Mouse (Mus musculus): ENCODE measurements around the gene Ahdc1. TPM values are rescaled to one million over a fixed set of nuclear protein-coding genes. Genes with fewer than 3 reads are reported as not detected.
"Not testable (repeated sequence)": the region's sequence is repeated elsewhere in the genome, so short reads cannot be mapped to it uniquely, and the experiment has no call there.

Gene Ahdc1
- total RNA-seq, 2 experiments from 2014 or later = 108 to 121 TPM

- no peak for DNase-seq (ENCODE audit: low spot score in 2 of 2)
Measured at GRCm38 (mm10) chr4:132988581-132989355, 22.3 kb upstream of the Ahdc1 start.

- no peak for DNase-seq (ENCODE audit: low spot score in 2 of 2)
Measured at GRCm38 (mm10) chr4:132993553-132993952, 17.5 kb upstream of the Ahdc1 start.

GRCm38 (mm10) chr4:132997469-132998237 is 13.4 kb upstream of the Ahdc1 start:
- no peak for DNase-seq (ENCODE audit: low spot score in 2 of 2)

GRCm38 (mm10) chr4:133002896-133003295 is 8.2 kb upstream of the Ahdc1 start:
- no peak for DNase-seq (ENCODE audit: low spot score in 2 of 2)

GRCm38 (mm10) chr4:133003316-133004018 is 7.6 kb upstream of the Ahdc1 start:
- no peak for DNase-seq (ENCODE audit: low spot score in 2 of 2)

- peak; percentile 64 to 83 for DNase-seq (ENCODE audit: low spot score in 2 of 2)
Measured at GRCm38 (mm10) chr4:133005233-133005632, 5.8 kb upstream of the Ahdc1 start.

GRCm38 (mm10) chr4:133005885-133006451 is 5.1 kb upstream of the Ahdc1 start:
- not testable (repeated sequence) for DNase-seq (ENCODE audit: low spot score in 2 of 2)

GRCm38 (mm10) chr4:133007513-133008380 is 3.3 kb upstream of the Ahdc1 start:
- no peak for DNase-seq (ENCODE audit: low spot score in 2 of 2)

- peak; percentile 60 to 69 for DNase-seq (ENCODE audit: low spot score in 2 of 2)
Measured at GRCm38 (mm10) chr4:133009131-133009530, 1.9 kb upstream of the Ahdc1 start.

GRCm38 (mm10) chr4:133009676-133010075 is 1.4 kb upstream of the Ahdc1 start:
- DNase-seq (ENCODE audit: low spot score in 2 of 2) = no peak

- DNase-seq (ENCODE audit: low spot score in 2 of 2) = no peak
Measured at GRCm38 (mm10) chr4:133010611-133011010, 449 bp upstream of the Ahdc1 start.

- no peak for DNase-seq (ENCODE audit: low spot score in 2 of 2)
Measured at GRCm38 (mm10) chr4:133011821-133012775, 1.0 kb downstream of the Ahdc1 start.

- DNase-seq (ENCODE audit: low spot score in 2 of 2) = no peak
Measured at GRCm38 (mm10) chr4:133012776-133013265, 1.8 kb downstream of the Ahdc1 start.

- peak in 1 of 2 experiments; percentile 50 for DNase-seq (ENCODE audit: low spot score in 2 of 2)
Measured at GRCm38 (mm10) chr4:133013266-133013891, 2.3 kb downstream of the Ahdc1 start.

- no peak for DNase-seq (ENCODE audit: low spot score in 2 of 2)
Measured at GRCm38 (mm10) chr4:133014088-133014487, 3.0 kb downstream of the Ahdc1 start.

- DNase-seq (ENCODE audit: low spot score in 2 of 2) = no peak
Measured at GRCm38 (mm10) chr4:133014896-133015709, 4.0 kb downstream of the Ahdc1 start.
